Mouse (Mus musculus): ENCODE results near the gene Smarcad1. TPM values are rescaled to one million over a fixed set of nuclear protein-coding genes. Genes with fewer than 3 reads are reported as not detected.
A peak's percentile ranks its signal among the peaks of the same experiment; 100 is the strongest.
"Not testable (repeated sequence)": the region's sequence is repeated elsewhere in the genome, so short reads cannot be mapped to it uniquely, and the experiment has no call there.

Gene Smarcad1
- polyA plus RNA-seq, 1 experiment from 2014 or later = 128 TPM

- no peak overlapping the region for H3K27ac ChIP-seq
- no peak overlapping the region for H3K4me3 ChIP-seq (replicated peaks)
- no peaks in the 10 kb centered on the region for H3K36me3 ChIP-seq
- H3K4me2 ChIP-seq = no peak overlapping the region
- no peaks in the 10 kb centered on the region for H3K4me1 ChIP-seq (replicated peaks)
- no peaks in the 10 kb centered on the region for H3K27me3 ChIP-seq
- ATAC-seq (ENCODE audit: insufficient number of reproducible peaks, insufficient read depth, low FRiP score, low TSS enrichment, low read depth) = no peak
- no peak overlapping the region for H3K9ac ChIP-seq (replicated peaks)
- no peaks in the 10 kb centered on the region for H3K9me3 ChIP-seq
- WGBS = 49% methylated on average over 2 of the region's 2 CpGs
Measured at GRCm38 (mm10) chr6:65024668-65025067, 17.7 kb upstream of the Smarcad1 start.

GRCm38 (mm10) chr6:65025130-65025529 lies 17.3 kb upstream of the Smarcad1 start:
- H3K4me2 ChIP-seq = no peak overlapping the region
- WGBS = 91% methylated on average over 4 of the region's 4 CpGs
- H3K4me3 ChIP-seq (replicated peaks) = no peak overlapping the region
- H3K27me3 ChIP-seq = no peaks in the 10 kb centered on the region
- no peaks in the 10 kb centered on the region for H3K36me3 ChIP-seq
- no peak for ATAC-seq (ENCODE audit: insufficient number of reproducible peaks, insufficient read depth, low FRiP score, low TSS enrichment, low read depth)
- H3K9ac ChIP-seq (replicated peaks) = no peak overlapping the region
- no peaks in the 10 kb centered on the region for H3K4me1 ChIP-seq (replicated peaks)
- no peaks in the 10 kb centered on the region for H3K9me3 ChIP-seq
- H3K27ac ChIP-seq = no peak overlapping the region

- no peaks in the 10 kb centered on the region for H3K9me3 ChIP-seq
- H3K27me3 ChIP-seq = no peaks in the 10 kb centered on the region
- H3K4me3 ChIP-seq (replicated peaks) = no peak overlapping the region
- H3K27ac ChIP-seq = no peak overlapping the region
- WGBS = 85% methylated on average over 2 of the region's 2 CpGs
- H3K4me1 ChIP-seq (replicated peaks) = no peaks in the 10 kb centered on the region
- ATAC-seq (ENCODE audit: insufficient number of reproducible peaks, insufficient read depth, low FRiP score, low TSS enrichment, low read depth) = no peak
- no peak overlapping the region for H3K4me2 ChIP-seq
- no peaks in the 10 kb centered on the region for H3K36me3 ChIP-seq
- no peak overlapping the region for H3K9ac ChIP-seq (replicated peaks)
Measured at GRCm38 (mm10) chr6:65034661-65035060, 7.7 kb upstream of the Smarcad1 start.

DNA sequence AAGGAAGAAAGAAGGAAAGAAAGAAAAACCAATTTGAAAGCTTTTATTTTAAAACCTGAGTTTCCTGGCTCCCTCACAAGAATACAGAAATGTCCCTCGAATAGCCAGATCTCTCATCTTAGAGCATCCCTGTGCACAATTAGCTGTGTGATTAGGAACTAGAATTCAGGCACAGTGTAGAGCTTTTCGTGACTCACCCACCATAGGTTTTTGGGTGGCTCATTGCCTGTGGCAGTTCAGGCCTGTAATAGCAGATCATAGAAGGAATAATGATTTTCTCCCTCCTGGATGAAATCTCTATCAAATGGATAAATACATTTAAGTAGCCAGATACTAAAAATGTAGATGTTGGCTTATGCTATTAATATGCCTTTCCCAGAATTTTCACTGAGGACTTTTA lies 6.9 kb upstream of the Smarcad1 start:
- ATAC-seq (ENCODE audit: insufficient number of reproducible peaks, insufficient read depth, low FRiP score, low TSS enrichment, low read depth) = no peak
- no peaks in the 10 kb centered on the region for H3K36me3 ChIP-seq
- WGBS = 84% methylated on average over 2 of the region's 2 CpGs
- H3K4me2 ChIP-seq = no peak overlapping the region
- no peaks in the 10 kb centered on the region for H3K9me3 ChIP-seq
- no peaks in the 10 kb centered on the region for H3K4me1 ChIP-seq (replicated peaks)
- no peak overlapping the region for H3K27ac ChIP-seq
- H3K9ac ChIP-seq (replicated peaks) = no peak overlapping the region
- no peaks in the 10 kb centered on the region for H3K27me3 ChIP-seq
- H3K4me3 ChIP-seq (replicated peaks) = no peak overlapping the region

DNA sequence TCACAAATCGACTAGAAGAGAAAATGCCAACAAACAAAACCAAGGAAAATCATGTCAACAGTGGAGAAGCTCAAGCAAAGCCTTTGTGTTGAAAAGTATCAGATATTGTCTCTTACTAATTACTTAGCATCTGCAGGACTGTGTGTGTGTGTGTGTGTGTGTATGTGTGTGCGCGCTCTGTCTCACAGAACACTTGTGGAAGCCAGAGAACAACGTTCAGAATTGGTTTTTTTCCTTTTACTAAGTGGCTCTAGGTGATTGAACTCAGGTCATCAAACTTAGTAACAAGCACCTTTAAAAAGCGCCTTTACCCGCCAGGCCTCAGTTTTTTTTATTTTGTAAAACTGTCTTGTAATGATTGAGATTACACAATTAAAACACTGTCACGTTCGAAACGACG lies 451 bp upstream of the Smarcad1 start:
- 40% methylated on average over 10 of the region's 10 CpGs for WGBS
- H3K4me3 ChIP-seq (replicated peaks) = peak overlapping the region; percentile 79
- 0 out of 2 replicates have a peak, but pooled peaks have one; percentile 40 for ATAC-seq (ENCODE audit: insufficient number of reproducible peaks, insufficient read depth, low FRiP score, low TSS enrichment, low read depth)
- H3K27ac ChIP-seq = peak overlapping the region; percentile 97; the same call in 1 of the 2 replicates
- peak overlapping the region; percentile 76 for H3K4me2 ChIP-seq
- H3K9me3 ChIP-seq = no peaks in the 10 kb centered on the region
- 0 out of 2 replicates have a peak overlapping the region, but pooled peaks have one; percentile 97 for H3K9ac ChIP-seq (replicated peaks)
- no peaks in the 10 kb centered on the region for H3K27me3 ChIP-seq
- H3K36me3 ChIP-seq = peaks cover 32% of the 10 kb centered on the region
- H3K4me1 ChIP-seq (replicated peaks) = peaks cover 7% of the 10 kb centered on the region

- ATAC-seq (ENCODE audit: insufficient number of reproducible peaks, insufficient read depth, low FRiP score, low TSS enrichment, low read depth) = no peak
- peak overlapping the region; percentile 97 for H3K27ac ChIP-seq
- WGBS = 13% methylated on average over 7 of the region's 7 CpGs
- H3K4me3 ChIP-seq (replicated peaks) = peak overlapping the region; percentile 79
- H3K36me3 ChIP-seq = peaks cover 44% of the 10 kb centered on the region
- no peaks in the 10 kb centered on the region for H3K9me3 ChIP-seq
- H3K4me1 ChIP-seq (replicated peaks) = peaks cover 7% of the 10 kb centered on the region
- H3K27me3 ChIP-seq = no peaks in the 10 kb centered on the region
- peak overlapping the region; percentile 97 for H3K9ac ChIP-seq (replicated peaks)
- H3K4me2 ChIP-seq = peak overlapping the region; percentile 76
Measured at GRCm38 (mm10) chr6:65043241-65043640, 858 bp downstream of the Smarcad1 start.

GRCm38 (mm10) chr6:65049100-65049499 lies 6.7 kb downstream of the Smarcad1 start:
- H3K9ac ChIP-seq (replicated peaks) = no peak overlapping the region
- no peak overlapping the region for H3K4me2 ChIP-seq
- H3K36me3 ChIP-seq = peaks cover 90% of the 10 kb centered on the region
- no peak overlapping the region for H3K27ac ChIP-seq
- H3K4me1 ChIP-seq (replicated peaks) = no peaks in the 10 kb centered on the region
- no peaks in the 10 kb centered on the region for H3K27me3 ChIP-seq
- no peak overlapping the region for H3K4me3 ChIP-seq (replicated peaks)
- no peaks in the 10 kb centered on the region for H3K9me3 ChIP-seq
- ATAC-seq (ENCODE audit: insufficient number of reproducible peaks, insufficient read depth, low FRiP score, low TSS enrichment, low read depth) = no peak
- 95% methylated on average over 4 of the region's 4 CpGs for WGBS

DNA sequence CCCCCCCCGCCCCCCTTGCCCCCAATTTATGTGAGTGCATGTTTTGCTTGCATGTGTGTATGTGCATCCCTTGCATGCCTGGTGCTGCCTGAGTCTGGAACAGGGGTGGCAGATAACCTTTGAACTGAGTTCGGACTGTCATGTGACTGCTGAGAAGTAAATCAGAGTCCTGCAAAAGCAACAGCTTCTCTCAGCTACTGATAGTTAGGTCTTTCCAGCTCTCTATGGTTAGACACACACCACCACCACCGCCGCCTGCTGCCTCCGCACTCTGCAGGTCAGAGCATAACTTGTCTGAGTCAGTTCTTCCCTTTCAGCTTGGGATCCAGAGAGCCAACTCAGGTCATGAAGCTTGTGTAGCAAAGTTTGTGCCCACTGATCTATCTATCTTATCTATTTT lies 14.2 kb downstream of the Smarcad1 start:
- no peak overlapping the region for H3K27ac ChIP-seq
- ATAC-seq (ENCODE audit: insufficient number of reproducible peaks, insufficient read depth, low FRiP score, low TSS enrichment, low read depth) = no peak
- H3K9ac ChIP-seq (replicated peaks) = no peak overlapping the region
- no peaks in the 10 kb centered on the region for H3K27me3 ChIP-seq
- WGBS = 91% methylated on average over 5 of the region's 5 CpGs
- H3K9me3 ChIP-seq = no peaks in the 10 kb centered on the region
- no peak overlapping the region for H3K4me3 ChIP-seq (replicated peaks)
- no peak overlapping the region for H3K4me2 ChIP-seq
- no peaks in the 10 kb centered on the region for H3K4me1 ChIP-seq (replicated peaks)
- peaks cover 78% of the 10 kb centered on the region for H3K36me3 ChIP-seq

DNA sequence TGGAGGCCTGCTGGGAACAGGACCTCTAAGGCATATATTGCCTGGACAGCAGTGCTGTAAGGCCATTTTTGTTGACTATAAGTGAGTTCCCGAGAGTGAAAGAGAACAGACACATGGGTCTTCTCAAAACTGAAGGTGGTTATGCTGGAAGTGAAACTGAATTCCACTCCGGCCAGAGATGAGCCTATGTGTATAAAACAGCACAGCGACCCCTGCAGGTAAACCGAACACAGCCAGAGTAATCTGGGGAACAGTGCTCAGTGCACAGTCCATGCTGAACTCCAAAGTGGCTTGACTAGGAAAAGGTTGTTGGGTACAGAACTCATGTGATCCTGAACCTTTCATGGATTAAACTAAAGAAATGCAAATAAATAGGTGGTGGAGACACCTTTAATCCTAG lies 14.8 kb downstream of the Smarcad1 start:
- not testable (repeated sequence) for H3K4me1 ChIP-seq (replicated peaks); H3K9me3 ChIP-seq; H3K27ac ChIP-seq; H3K4me3 ChIP-seq (replicated peaks); H3K4me2 ChIP-seq; ATAC-seq (ENCODE audit: insufficient number of reproducible peaks, insufficient read depth, low FRiP score, low TSS enrichment, low read depth); H3K9ac ChIP-seq (replicated peaks); H3K27me3 ChIP-seq
- 85% methylated on average over 4 of the region's 4 CpGs for WGBS
- H3K36me3 ChIP-seq = peaks cover 79% of the 10 kb centered on the region

DNA sequence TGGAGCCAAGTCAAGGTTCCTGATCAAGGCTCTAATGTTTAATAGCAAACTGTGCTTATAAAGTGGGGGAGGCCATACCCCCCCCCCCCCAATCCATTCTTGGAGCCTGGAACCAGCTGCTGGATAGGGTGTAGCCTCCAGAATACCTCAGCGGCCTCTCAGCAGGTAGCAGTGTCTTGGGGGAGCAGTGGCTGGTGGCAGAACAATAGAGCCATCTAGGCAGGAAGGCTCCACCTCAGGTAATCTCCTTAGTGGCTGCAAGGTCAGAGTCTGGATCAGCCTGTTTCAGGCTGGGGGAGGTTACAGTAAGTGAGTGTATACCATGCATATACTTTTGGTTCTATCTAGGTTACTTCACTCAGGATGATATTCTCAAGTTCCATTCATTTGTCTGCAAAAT lies 18.7 kb downstream of the Smarcad1 start:
- no peak overlapping the region for H3K9ac ChIP-seq (replicated peaks)
- no peak overlapping the region for H3K27ac ChIP-seq
- no peaks in the 10 kb centered on the region for H3K4me1 ChIP-seq (replicated peaks)
- no peaks in the 10 kb centered on the region for H3K27me3 ChIP-seq
- peaks cover 68% of the 10 kb centered on the region for H3K36me3 ChIP-seq
- ATAC-seq (ENCODE audit: insufficient number of reproducible peaks, insufficient read depth, low FRiP score, low TSS enrichment, low read depth) = no peak
- no peaks in the 10 kb centered on the region for H3K9me3 ChIP-seq
- 83% methylated on average over 1 of the region's 1 CpGs for WGBS
- no peak overlapping the region for H3K4me2 ChIP-seq
- H3K4me3 ChIP-seq (replicated peaks) = no peak overlapping the region

DNA sequence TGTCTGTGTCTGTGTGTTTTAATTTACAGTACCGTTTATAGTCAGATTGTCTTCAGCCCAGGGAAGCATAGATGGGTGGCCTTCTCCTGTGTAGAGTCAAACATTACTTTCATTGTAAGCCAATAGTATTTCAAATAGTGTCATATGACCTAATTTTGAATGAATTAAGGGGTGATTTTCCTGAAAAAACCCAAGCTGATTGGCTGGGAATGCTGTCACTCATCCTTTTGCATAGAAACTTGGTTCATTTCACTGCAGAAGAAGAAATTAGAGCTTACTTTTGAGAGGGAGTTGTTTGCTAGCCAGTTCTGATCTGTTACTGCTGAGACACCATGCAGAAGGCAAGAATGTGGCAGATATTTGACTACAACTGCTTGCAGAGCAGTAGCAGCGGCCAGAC lies 32.8 kb downstream of the Smarcad1 start:
- WGBS = 85% methylated on average over 2 of the region's 2 CpGs
- no peak for ATAC-seq (ENCODE audit: insufficient number of reproducible peaks, insufficient read depth, low FRiP score, low TSS enrichment, low read depth)
- Histone ChIP-seq H3K27ac (no peak overlapping the region), H3K9me3 (no peaks in the 10 kb centered on the region), H3K9ac (replicated peaks) (no peak overlapping the region), H3K4me2 (no peak overlapping the region), H3K36me3 (peaks cover 72% of the 10 kb centered on the region), H3K27me3 (no peaks in the 10 kb centered on the region), H3K4me1 (replicated peaks) (no peaks in the 10 kb centered on the region), H3K4me3 (replicated peaks) (no peak overlapping the region)

DNA sequence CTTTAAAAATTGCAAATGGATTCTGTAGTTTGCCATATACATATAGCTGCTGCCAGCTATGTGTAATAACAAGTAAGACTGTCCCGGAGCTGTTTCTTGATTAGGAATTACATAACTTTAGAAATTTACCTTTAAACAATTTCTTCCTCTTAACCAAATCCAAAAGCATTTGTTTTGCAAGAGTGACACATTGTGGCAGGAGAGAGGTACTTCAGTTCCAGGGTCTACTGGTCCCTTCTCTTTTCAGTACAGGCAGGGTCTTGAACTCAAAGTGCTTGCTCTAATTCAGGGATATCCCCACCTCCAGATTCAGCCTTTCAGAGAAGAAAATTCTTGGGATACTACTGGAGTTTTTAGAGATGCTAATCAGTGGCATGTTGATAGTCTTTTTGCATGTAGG lies 36.8 kb downstream of the Smarcad1 start:
- H3K4me2 ChIP-seq = no peak overlapping the region
- no peaks in the 10 kb centered on the region for H3K9me3 ChIP-seq
- no peak overlapping the region for H3K27ac ChIP-seq
- no peak for ATAC-seq (ENCODE audit: insufficient number of reproducible peaks, insufficient read depth, low FRiP score, low TSS enrichment, low read depth)
- no peak overlapping the region for H3K9ac ChIP-seq (replicated peaks)
- H3K36me3 ChIP-seq = peaks cover 61% of the 10 kb centered on the region
- no peaks in the 10 kb centered on the region for H3K27me3 ChIP-seq
- H3K4me1 ChIP-seq (replicated peaks) = no peaks in the 10 kb centered on the region
- WGBS = 97% methylated on average over 1 of the region's 1 CpGs
- no peak overlapping the region for H3K4me3 ChIP-seq (replicated peaks)
